Mouse (Mus musculus): Measurements from ENCODE around the gene Meig1. TPM values are rescaled to one million over a fixed set of nuclear protein-coding genes. Genes with fewer than 3 reads are reported as not detected.
A peak's percentile ranks its signal among the peaks of the same experiment; 100 is the strongest.

Meig1 gene
- not detected in 2 replicates for polyA plus RNA-seq (2015; fragmentation: Nextera tagmentation; extraction: Ambion mirVana)

GRCm38 (mm10) chr2:3422548-3422947, at the start of gene Meig1:
Gene Meig1 (minus strand): TSS chr2:3422648.
- no peak within 1 kb of the TSS for H3K4me3 ChIP-seq (replicated peaks)
- no peak within 1 kb of the TSS for H3K9ac ChIP-seq
- peaks cover 7% of the 10 kb centered on the region for H3K27me3 ChIP-seq
- H3K36me3 ChIP-seq: no peaks in the 10 kb centered on the region
- ATAC-seq (replicated peaks; ENCODE audit: low FRiP score): no peak
- H3K4me1 ChIP-seq: peaks cover 10% of the 10 kb centered on the region
- H3K27ac ChIP-seq: no peak within 1 kb of the TSS
- H3K4me2 ChIP-seq: peak within 1 kb of the TSS; percentile 86
- WGBS: 72% methylated on average over 3 of the region's 3 CpGs
- no peaks in the 10 kb centered on the region for H3K9me3 ChIP-seq (replicated peaks)

GRCm38 (mm10) chr2:3456590-3456989, 34.1 kb upstream of the Meig1 start:
- no peaks in the 10 kb centered on the region for H3K27me3 ChIP-seq
- H3K9ac ChIP-seq: no peak overlapping the region
- peaks cover 79% of the 10 kb centered on the region for H3K36me3 ChIP-seq
- WGBS: 76% methylated on average over 4 of the region's 4 CpGs
- H3K9me3 ChIP-seq (replicated peaks): no peaks in the 10 kb centered on the region
- no peak overlapping the region for H3K4me3 ChIP-seq (replicated peaks)
- ATAC-seq (replicated peaks; ENCODE audit: low FRiP score): no peak
- no peak overlapping the region for H3K27ac ChIP-seq
- no peaks in the 10 kb centered on the region for H3K4me1 ChIP-seq
- H3K4me2 ChIP-seq: no peak overlapping the region

- Histone ChIP-seq H3K9me3 (replicated peaks) (no peaks in the 10 kb centered on the region), H3K36me3 (peaks cover 56% of the 10 kb centered on the region), H3K4me2 (no peak overlapping the region), H3K4me3 (replicated peaks) (no peak overlapping the region), H3K27ac (no peak overlapping the region), H3K27me3 (no peaks in the 10 kb centered on the region), H3K4me1 (no peaks in the 10 kb centered on the region; the same call in 1 of the 2 replicates), H3K9ac (no peak overlapping the region)
- WGBS: 91% methylated on average over 3 of the region's 3 CpGs
- no peak for ATAC-seq (replicated peaks; ENCODE audit: low FRiP score)
Measured at GRCm38 (mm10) chr2:3453096-3453495, 30.6 kb upstream of the Meig1 start.

- Histone ChIP-seq H3K36me3 (peaks cover 29% of the 10 kb centered on the region), H3K9ac (no peak overlapping the region), H3K4me2 (no peak overlapping the region), H3K27ac (no peak overlapping the region), H3K4me3 (replicated peaks) (no peak overlapping the region), H3K9me3 (replicated peaks) (no peaks in the 10 kb centered on the region), H3K4me1 (peaks cover 7% of the 10 kb centered on the region; the same call in 1 of the 2 replicates), H3K27me3 (no peaks in the 10 kb centered on the region)
- ATAC-seq (replicated peaks; ENCODE audit: low FRiP score): no peak
- 67% methylated on average over 2 of the region's 2 CpGs for WGBS
Measured at GRCm38 (mm10) chr2:3449431-3449830, 27.0 kb upstream of the Meig1 start.

GRCm38 (mm10) chr2:3445984-3446383, 23.5 kb upstream of the Meig1 start:
- Histone ChIP-seq H3K27ac (no peak overlapping the region), H3K4me2 (no peak overlapping the region), H3K4me3 (replicated peaks) (no peak overlapping the region), H3K9ac (no peak overlapping the region), H3K36me3 (peaks cover 12% of the 10 kb centered on the region), H3K9me3 (replicated peaks) (no peaks in the 10 kb centered on the region), H3K4me1 (peaks cover 7% of the 10 kb centered on the region; the same call in 1 of the 2 replicates), H3K27me3 (no peaks in the 10 kb centered on the region)
- peak; percentile 74; the same call in 1 of the 2 replicates for ATAC-seq (replicated peaks; ENCODE audit: low FRiP score)
- WGBS: 38% methylated on average over 4 of the region's 4 CpGs

- H3K27ac ChIP-seq: no peak overlapping the region
- 78% methylated on average over 7 of the region's 7 CpGs for WGBS
- H3K4me3 ChIP-seq (replicated peaks): no peak overlapping the region
- no peaks in the 10 kb centered on the region for H3K9me3 ChIP-seq (replicated peaks)
- no peak for ATAC-seq (replicated peaks; ENCODE audit: low FRiP score)
- H3K27me3 ChIP-seq: no peaks in the 10 kb centered on the region
- H3K36me3 ChIP-seq: peaks cover 13% of the 10 kb centered on the region
- H3K4me2 ChIP-seq: no peak overlapping the region
- peaks cover 7% of the 10 kb centered on the region; the same call in 1 of the 2 replicates for H3K4me1 ChIP-seq
- H3K9ac ChIP-seq: no peak overlapping the region
Measured at GRCm38 (mm10) chr2:3444206-3444605, 21.8 kb upstream of the Meig1 start.

- 70% methylated on average over 7 of the region's 7 CpGs for WGBS
- no peak for ATAC-seq (replicated peaks; ENCODE audit: low FRiP score)
- Histone ChIP-seq H3K4me2 (no peak overlapping the region), H3K36me3 (peaks cover 9% of the 10 kb centered on the region), H3K4me1 (0 out of 2 replicates have a peak, but pooled peaks cover 5% of the 10 kb centered on the region), H3K27me3 (no peaks in the 10 kb centered on the region), H3K9ac (no peak overlapping the region), H3K27ac (no peak overlapping the region), H3K4me3 (replicated peaks) (no peak overlapping the region), H3K9me3 (replicated peaks) (no peaks in the 10 kb centered on the region)
Measured at GRCm38 (mm10) chr2:3437956-3438355, 15.5 kb upstream of the Meig1 start.

- Histone ChIP-seq H3K4me3 (replicated peaks) (no peak overlapping the region), H3K27me3 (no peaks in the 10 kb centered on the region), H3K9ac (no peak overlapping the region), H3K4me1 (0 out of 2 replicates have a peak, but pooled peaks cover 5% of the 10 kb centered on the region), H3K9me3 (replicated peaks) (no peaks in the 10 kb centered on the region), H3K4me2 (no peak overlapping the region), H3K27ac (no peak overlapping the region), H3K36me3 (peaks cover 2% of the 10 kb centered on the region; the same call in 1 of the 2 replicates)
- WGBS: 66% methylated on average over 6 of the region's 6 CpGs
- ATAC-seq (replicated peaks; ENCODE audit: low FRiP score): peak; percentile 54; the same call in 1 of the 2 replicates
Measured at GRCm38 (mm10) chr2:3435369-3436061, 13.1 kb upstream of the Meig1 start.

- Histone ChIP-seq H3K9me3 (replicated peaks) (no peaks in the 10 kb centered on the region), H3K9ac (no peak overlapping the region), H3K4me2 (no peak overlapping the region), H3K36me3 (no peaks in the 10 kb centered on the region), H3K27ac (no peak overlapping the region), H3K27me3 (no peaks in the 10 kb centered on the region), H3K4me1 (0 out of 2 replicates have a peak, but pooled peaks cover 5% of the 10 kb centered on the region), H3K4me3 (replicated peaks) (no peak overlapping the region)
- 70% methylated on average over 9 of the region's 9 CpGs for WGBS
- no peak for ATAC-seq (replicated peaks; ENCODE audit: low FRiP score)
Measured at GRCm38 (mm10) chr2:3430956-3431355, 8.5 kb upstream of the Meig1 start.

- Histone ChIP-seq H3K4me1 (peaks cover 10% of the 10 kb centered on the region), H3K4me3 (replicated peaks) (peak overlapping the region; percentile 58), H3K27me3 (no peaks in the 10 kb centered on the region), H3K9me3 (replicated peaks) (no peaks in the 10 kb centered on the region), H3K9ac (peak overlapping the region; percentile 41), H3K27ac (no peak overlapping the region), H3K4me2 (peak overlapping the region; percentile 86), H3K36me3 (no peaks in the 10 kb centered on the region)
- 5% methylated on average over 9 of the region's 10 CpGs for WGBS
- ATAC-seq (replicated peaks; ENCODE audit: low FRiP score): no peak
Measured at GRCm38 (mm10) chr2:3424579-3424910, 2.1 kb upstream of the Meig1 start.

GRCm38 (mm10) chr2:3423841-3424578, 1.6 kb upstream of the Meig1 start, which contains the start of gene Dclre1c:
Gene Dclre1c (plus strand): TSS chr2:3424131.
- 2% methylated on average over 29 of the region's 29 CpGs for WGBS

GRCm38 (mm10) chr2:3420157-3420556, 2.3 kb downstream of the Meig1 start:
- Histone ChIP-seq H3K9me3 (replicated peaks) (no peaks in the 10 kb centered on the region), H3K4me3 (replicated peaks) (no peak overlapping the region), H3K27me3 (peaks cover 22% of the 10 kb centered on the region), H3K36me3 (no peaks in the 10 kb centered on the region), H3K4me1 (peaks cover 10% of the 10 kb centered on the region), H3K4me2 (no peak overlapping the region), H3K27ac (no peak overlapping the region), H3K9ac (no peak overlapping the region)
- no peak for ATAC-seq (replicated peaks; ENCODE audit: low FRiP score)
- 74% methylated on average over 4 of the region's 4 CpGs for WGBS

More at GRCm38 (mm10) chr2:3423841-3424578, 1.6 kb upstream of the Meig1 start, which contains the start of gene Dclre1c:
- Histone ChIP-seq H3K4me3 (replicated peaks) (peak within 1 kb of the TSS; percentile 58), H3K27ac (no peak within 1 kb of the TSS), H3K9ac (peak within 1 kb of the TSS; percentile 41), H3K36me3 (no peaks in the 10 kb centered on the region), H3K27me3 (no peaks in the 10 kb centered on the region), H3K4me2 (peak within 1 kb of the TSS; percentile 86), H3K4me1 (peaks cover 10% of the 10 kb centered on the region), H3K9me3 (replicated peaks) (no peaks in the 10 kb centered on the region)
- peak; percentile 99 for ATAC-seq (replicated peaks; ENCODE audit: low FRiP score)
